Mouse (Mus musculus): ENCODE results near the gene Hif3a.

The Hif3a gene

GRCm38 (mm10) chr7:17056601-17057523 lies 5.4 kb downstream of the Hif3a start:
- DNase-seq (ENCODE audit: low spot score in 2 of 2), result peak; percentile 11 to 16

GRCm38 (mm10) chr7:17056081-17056581 lies 6.1 kb downstream of the Hif3a start:
- DNase-seq (ENCODE audit: low spot score in 2 of 2), result peak; percentile 85

GRCm38 (mm10) chr7:17055287-17055946 lies 6.8 kb downstream of the Hif3a start:
- no peak for DNase-seq (ENCODE audit: low spot score in 2 of 2)

GRCm38 (mm10) chr7:17054325-17054989 lies 7.8 kb downstream of the Hif3a start:
- no peak for DNase-seq (ENCODE audit: low spot score in 2 of 2)

- peak; percentile 24 to 38 for DNase-seq (ENCODE audit: low spot score in 2 of 2)
Observed at GRCm38 (mm10) chr7:17050933-17051594, 11.2 kb downstream of the Hif3a start.

DNA sequence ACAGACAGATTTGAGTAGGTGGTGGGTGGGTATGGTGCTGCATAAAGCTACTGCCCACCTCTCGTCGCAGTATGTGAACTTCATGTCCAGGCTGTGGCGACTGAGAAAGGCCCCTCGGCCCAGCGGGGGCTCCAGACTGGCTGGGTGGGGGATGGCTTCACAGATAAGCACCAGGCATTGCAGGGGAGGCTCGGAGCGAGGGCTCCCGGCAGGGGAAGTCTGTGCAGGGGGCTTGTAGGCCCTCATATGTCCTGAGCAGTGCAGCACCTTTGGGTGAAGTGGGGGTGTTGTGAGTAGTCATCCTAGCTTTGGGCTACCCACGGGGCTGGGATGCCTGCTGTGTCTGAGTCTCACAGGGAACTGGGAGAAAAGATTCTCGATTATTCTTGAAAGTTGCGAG lies 11.7 kb downstream of the Hif3a start:
- no peak for DNase-seq (ENCODE audit: low spot score in 2 of 2)

DNA sequence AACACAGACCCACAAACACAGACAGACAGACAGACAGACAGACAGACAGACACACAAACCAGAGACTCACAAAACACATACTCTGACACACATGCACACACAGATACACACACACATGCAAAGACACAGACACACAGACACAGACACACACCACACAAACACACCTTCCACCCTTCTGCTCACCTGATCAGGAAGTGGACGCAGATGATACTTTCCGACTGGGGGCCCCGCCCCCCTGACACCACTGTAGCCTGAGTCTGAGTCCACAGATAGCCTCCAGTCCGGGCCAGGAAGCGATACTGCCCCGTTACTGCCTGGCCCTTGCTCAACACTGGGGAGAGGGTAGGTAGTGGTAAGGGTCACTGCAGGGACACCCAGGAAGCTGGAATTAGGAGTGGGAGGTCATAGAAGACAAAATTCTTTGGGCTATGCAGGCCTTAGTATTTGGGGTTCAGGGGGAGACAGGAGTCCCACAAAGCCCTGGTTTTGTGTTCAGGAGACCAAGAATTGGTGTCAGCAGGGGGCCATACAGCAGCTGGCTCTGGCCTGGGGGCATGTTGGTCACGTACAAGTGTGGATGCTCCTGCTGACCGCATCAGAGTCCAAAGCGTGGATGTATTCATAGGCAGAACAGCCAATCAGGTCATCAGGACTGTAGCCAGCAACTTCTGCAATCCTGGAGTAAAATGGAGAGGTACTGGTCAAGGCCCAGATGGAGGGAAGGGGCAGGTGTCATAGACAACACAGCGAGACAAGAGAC lies 13.6 kb downstream of the Hif3a start:
- DNase-seq (ENCODE audit: low spot score in 2 of 2), result no peak

DNA sequence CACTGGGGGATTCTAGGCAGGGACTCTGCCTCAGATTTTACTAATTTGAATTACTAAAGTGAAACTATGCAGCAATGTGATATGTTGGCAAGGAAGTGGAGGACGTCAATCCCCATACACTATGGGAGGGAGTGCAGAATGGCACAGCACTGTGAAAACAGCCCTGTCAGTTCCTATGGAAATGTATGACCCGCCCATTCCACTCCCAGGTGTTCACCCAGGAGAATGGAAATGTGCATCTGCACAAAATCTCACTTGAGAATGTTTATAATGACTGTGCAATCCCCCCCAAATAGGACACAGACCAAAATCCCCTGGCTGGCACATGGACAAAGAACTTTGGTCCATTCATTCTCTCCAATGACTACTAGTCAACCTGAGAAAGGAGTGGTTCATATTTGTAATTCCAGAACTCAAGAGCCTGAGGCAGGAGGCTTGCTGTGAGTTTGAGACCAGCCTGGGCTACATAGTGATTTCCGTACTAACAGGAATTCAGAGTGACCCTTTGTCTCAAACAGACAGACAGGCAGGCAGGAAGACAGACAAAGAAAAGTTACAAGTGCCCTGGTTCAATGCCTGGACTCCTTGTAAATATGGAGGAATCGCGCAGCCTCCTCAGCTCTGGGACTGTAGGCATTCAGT lies 15.1 kb downstream of the Hif3a start:
- no peak for DNase-seq (ENCODE audit: low spot score in 2 of 2)

DNA sequence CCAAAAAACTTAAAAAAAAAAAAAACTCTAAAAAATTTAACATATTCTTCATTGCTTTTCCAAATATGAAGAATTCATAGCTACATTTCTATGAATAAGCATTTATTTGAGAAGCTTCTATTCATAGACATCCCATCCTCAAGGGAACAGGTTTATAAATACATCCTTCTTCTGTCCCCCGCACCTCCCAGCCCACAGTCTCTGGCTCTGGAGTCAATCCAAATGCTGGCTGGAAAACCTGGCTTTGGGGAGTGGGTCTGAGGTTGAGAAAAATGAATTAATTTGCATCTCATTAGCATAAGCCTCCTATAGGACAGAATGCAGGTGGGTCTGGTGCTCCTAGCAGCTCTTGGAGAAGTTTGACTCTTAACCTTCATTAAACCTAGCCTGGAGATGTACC lies 16.5 kb downstream of the Hif3a start:
- DNase-seq (ENCODE audit: low spot score in 2 of 2), result no peak

DNA sequence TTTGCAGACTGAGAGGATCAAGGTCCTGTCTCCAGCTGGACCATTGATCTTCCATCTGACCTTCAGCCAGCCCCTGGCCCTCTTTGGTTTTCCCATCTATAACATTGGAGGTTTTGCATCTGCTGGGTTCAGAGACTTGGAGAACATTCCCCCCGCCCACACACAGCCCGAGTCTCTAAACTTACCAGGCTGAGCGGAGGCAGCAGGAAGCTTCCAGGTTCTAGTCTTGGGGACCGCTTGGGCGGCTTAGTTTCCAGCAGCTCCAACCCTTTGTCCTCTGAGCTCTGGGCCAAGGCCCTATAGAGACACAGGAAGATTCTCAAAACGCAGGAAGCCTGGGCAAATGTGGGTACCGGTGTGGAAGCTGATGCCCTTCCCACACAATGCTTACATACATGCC lies 22.9 kb downstream of the Hif3a start:
- DNase-seq (ENCODE audit: low spot score in 2 of 2), result no peak

DNA sequence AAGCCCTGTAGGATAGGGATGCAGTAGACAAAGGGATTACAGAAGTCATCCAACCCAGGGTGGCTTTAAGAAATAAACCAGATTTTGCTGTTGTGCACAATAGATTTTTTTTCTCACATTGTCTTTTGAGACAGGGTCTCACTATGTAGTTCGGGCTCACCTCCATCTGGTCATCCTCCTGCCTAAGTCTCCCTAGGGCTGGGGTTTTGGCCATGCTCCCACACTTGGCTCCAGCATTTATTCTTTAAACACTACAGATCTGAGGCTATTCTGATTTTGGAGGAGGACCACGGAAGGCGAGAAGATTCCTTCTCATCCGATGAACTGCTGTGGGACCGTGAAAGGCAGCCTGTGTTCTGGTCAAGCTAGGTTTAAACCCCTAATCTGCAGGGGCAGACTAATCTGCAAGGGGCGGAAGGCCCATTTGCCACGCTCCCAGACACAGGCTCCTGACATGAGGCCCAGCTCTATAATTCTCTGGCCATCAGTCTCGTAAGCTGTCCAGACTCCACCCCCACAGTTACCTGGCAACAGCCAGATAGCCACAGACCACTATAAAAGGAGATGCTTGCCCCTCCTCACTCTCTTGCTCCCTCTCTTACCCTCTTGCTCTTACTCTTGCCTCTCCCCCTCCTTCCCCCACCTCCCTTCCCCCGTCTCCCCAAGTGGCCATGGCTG lies 24.1 kb downstream of the Hif3a start:
- no peak for DNase-seq (ENCODE audit: low spot score in 2 of 2)

- no peak for DNase-seq (ENCODE audit: low spot score in 2 of 2)
Observed at GRCm38 (mm10) chr7:17030239-17030638, 32.0 kb downstream of the Hif3a start.

- no peak for DNase-seq (ENCODE audit: low spot score in 2 of 2)
Observed at GRCm38 (mm10) chr7:17028923-17029322, 33.3 kb downstream of the Hif3a start.

GRCm38 (mm10) chr7:17027588-17028343 lies 34.5 kb downstream of the Hif3a start, which contains the start of gene Ppp5c:
TSS of gene Ppp5c (minus strand) at chr7:17027924.
- peak; percentile 89 to 92 for DNase-seq (ENCODE audit: low spot score in 2 of 2)

DNA sequence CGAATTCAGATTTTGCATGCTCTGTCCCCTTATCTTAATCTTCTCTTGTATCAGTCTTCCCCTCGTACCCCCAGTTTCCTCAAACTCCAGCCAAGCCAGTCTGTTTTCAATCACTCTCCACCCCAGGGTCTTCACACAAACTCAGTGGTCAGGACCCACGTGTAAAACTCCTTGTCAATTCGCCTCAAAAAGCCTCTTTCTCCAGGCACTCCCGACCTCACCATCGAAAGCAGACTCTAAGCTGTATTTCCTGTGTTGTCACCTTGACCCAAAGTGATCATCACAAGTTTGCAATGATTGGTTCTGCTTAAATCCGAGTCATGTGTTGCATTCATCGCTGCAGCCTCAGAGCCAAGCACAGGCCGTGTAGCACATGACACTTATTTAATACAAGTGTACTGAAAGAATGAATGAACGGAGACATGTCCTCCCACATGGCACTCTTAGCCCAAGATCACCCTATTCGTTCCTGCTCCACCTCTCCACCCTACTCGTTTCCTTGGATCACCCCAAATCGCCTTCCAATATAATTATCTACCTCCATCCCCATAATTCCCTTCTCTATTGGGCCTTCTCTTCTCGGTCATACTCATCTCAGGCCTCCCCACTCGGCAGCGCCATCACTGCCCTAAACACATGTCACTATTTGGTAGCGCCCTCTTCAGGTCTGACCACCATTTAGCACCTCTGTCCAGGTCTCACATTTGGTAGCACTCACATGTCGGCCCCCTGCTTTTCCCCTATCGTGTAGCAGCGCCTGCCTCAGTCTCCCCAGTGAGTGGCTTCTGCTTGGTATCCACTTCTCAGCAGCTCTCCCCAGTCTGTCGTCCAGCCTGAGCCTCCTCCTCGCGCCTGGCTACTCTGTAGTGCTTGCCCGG lies 35.3 kb downstream of the Hif3a start:
- DNase-seq (ENCODE audit: low spot score in 2 of 2), result no peak

DNA sequence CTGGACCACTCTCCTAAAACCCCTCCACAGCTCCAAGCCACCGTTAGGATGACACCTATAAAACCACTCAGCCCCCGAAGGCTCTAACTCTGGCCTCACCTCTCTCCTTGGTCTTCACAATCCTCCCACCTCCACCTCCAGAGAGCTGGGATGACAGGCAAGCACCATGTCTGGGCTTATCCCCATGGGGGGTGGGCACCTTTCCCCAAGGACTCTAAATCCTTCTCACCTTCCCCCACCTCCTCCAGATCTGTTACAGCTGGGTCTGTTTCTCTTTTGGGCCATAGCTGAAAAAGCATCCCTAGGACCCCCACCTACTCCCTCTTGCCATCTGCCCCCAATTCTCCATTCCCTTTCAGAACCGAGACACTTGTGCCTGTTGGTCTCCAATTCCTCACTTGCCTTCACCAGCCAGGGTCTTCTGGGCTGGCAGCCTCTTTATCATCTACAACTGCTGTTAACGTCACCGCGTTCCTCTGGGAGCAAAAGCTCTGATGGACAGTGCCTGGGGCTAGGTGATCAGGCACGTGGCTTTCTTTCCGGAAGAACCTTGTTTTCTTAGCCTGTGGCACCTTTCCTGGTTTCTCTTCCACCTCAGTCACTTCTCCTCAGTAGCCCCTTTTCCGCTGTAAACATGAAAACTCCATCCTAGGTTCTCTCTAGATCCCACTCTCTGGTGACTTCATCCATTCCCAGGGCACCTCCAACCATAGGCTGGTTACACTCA lies 36.2 kb downstream of the Hif3a start:
- DNase-seq (ENCODE audit: low spot score in 2 of 2), result no peak

DNA sequence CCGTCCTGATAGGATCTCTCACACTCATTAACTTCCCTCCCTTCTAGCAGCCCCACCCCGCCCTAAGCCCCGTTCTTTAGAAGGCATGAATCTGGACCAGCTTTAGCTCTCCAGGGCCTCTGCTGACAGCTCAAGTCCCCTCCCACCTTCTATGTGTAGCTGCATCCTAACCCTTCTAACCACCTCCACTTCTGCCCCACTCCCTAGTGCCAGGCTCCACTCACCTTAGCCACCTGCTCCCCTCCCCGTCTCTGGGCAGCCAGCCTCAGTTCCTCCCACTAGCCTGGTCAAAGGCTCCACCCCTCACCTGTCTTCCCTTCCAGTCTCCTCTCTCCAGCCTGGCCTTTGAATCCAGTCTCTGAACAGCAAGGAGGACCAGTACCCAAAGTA lies 36.7 kb downstream of the Hif3a start:
- no peak for DNase-seq (ENCODE audit: low spot score in 2 of 2)
